Mouse (Mus musculus): ENCODE data around the gene Olfr1094. TPM values are rescaled to one million over a fixed set of nuclear protein-coding genes. Genes with fewer than 3 reads are reported as not detected.

The Olfr1094 gene
- not detected in 2 replicates for polyA plus RNA-seq (2016; fragmentation: Nextera tagmentation; extraction: Ambion mirVana)

DNA sequence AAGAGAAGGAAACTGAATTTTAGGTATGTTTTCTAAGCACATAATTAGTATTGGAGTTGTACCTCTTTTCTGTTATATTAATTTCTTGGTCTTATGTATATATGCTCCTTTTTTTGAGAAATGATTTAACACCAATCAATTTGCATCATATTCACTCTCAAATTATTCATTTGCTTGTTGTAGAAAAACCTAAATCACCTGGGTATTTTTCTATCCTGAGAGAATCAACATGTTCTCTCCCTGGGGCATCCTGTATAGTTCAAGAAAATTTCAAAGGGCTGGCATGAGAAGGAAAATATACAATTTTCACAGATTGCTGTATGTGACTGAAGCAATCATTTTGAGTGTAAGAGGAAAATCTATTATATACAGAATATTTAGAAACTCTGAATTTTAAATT is at the start of gene Olfr1094:
Gene Olfr1094, plus strand, starts transcription at position 301 of the 400 bp plus-strand sequence.
- no peaks in the 10 kb centered on the region for H3K9me3 ChIP-seq
- no peaks in the 10 kb centered on the region for H3K36me3 ChIP-seq (replicated peaks)
- H3K4me3 ChIP-seq: no peak within 1 kb of the TSS
- no peaks in the 10 kb centered on the region for H3K4me1 ChIP-seq
- DNase-seq (ENCODE audit: extremely low spot score, low spot score): no peak
- no peak within 1 kb of the TSS for H3K27ac ChIP-seq
- H3K27me3 ChIP-seq (ENCODE audit: poor library complexity, severe bottlenecking): no peaks in the 10 kb centered on the region

DNA sequence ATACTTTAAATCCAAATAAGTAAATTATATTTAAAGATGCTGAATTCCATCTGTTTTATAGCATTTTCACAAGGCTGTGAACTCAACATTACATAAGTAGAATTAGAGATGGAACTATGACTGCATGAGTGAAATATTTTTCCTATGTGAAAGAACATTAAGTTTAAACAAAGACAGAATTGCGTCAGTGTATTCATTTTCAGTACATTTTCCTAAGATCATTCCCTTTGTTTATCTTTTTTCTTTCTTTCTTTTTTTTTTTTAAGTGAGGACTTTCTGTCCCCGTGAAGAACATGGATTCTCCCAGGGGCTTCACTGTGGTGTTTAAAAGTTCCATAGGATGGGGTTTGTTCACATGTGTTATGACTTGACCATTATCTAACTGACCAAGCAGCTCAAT is 42.3 kb upstream of the Olfr1094 start, which contains the start of gene Olfr1093:
Gene Olfr1093, plus strand, starts transcription at position 301 of the 400 bp plus-strand sequence.
- DNase-seq (ENCODE audit: extremely low spot score, low spot score): no peak
- no peak within 1 kb of the TSS for H3K27ac ChIP-seq
- H3K4me3 ChIP-seq: no peak within 1 kb of the TSS
- no peaks in the 10 kb centered on the region for H3K9me3 ChIP-seq
- 87% methylated on average over 2 of the region's 2 CpGs for whole genome bisulfite sequencing
- no peaks in the 10 kb centered on the region for H3K4me1 ChIP-seq
- H3K27me3 ChIP-seq (ENCODE audit: poor library complexity, severe bottlenecking): no peaks in the 10 kb centered on the region
- no peaks in the 10 kb centered on the region for H3K36me3 ChIP-seq (replicated peaks)

DNA sequence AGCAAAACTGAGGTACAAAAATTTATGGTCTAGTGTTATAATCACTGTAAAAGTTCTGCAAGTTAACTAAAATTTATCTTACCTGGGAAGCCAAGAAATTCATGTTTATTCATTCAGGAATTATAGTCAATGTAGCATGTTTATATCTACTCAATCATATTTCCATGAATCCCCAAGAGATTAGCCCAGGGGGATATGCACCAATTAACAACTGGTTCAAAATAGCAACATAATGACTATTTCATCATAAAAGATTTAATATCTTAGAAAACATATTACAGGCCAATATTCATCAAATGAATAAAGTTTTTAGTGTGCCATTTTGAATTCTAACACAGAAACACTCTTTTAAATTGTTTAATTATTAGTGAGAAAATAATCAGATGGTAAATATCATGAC is 14.5 kb upstream of the Olfr1094 start, which contains the start of gene Olfr141:
Gene Olfr141, minus strand, starts transcription at position 101 of the 400 bp plus-strand sequence.
- Histone ChIP-seq H3K36me3 (replicated peaks) (no peaks in the 10 kb centered on the region), H3K27me3 (ENCODE audit: poor library complexity, severe bottlenecking) (no peaks in the 10 kb centered on the region), H3K4me3 (no peak within 1 kb of the TSS), H3K9me3 (no peaks in the 10 kb centered on the region), H3K27ac (no peak within 1 kb of the TSS), H3K4me1 (no peaks in the 10 kb centered on the region)
- DNase-seq (ENCODE audit: extremely low spot score, low spot score): no peak

DNA sequence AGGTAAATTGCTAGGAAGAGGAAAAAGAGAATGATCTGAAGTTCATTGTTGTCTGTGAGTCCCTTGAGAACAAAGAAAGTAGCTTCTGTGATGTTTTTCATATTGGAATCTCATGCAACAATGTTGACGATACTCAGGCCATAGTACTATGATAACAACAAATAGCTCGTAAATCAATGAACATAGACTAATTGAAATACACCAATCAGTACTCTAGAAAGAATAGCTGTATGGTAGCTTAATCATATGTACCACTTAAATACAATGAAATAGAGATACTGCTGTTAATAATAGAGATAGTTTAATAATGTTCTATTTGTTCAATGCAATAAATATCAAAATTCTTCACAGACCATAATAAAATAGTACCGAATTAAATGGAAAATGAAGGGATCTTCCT is 27.1 kb downstream of the Olfr1094 start, which contains the start of gene Olfr1095:
Gene Olfr1095, minus strand, starts transcription at position 101 of the 400 bp plus-strand sequence.
- Histone ChIP-seq H3K27me3 (ENCODE audit: poor library complexity, severe bottlenecking) (no peaks in the 10 kb centered on the region), H3K36me3 (replicated peaks) (no peaks in the 10 kb centered on the region), H3K9me3 (no peaks in the 10 kb centered on the region), H3K4me3 (no peak within 1 kb of the TSS), H3K4me1 (no peaks in the 10 kb centered on the region), H3K27ac (no peak within 1 kb of the TSS)
- no peak for DNase-seq (ENCODE audit: extremely low spot score, low spot score)
- 87% methylated on average over 3 of the region's 3 CpGs for WGBS

DNA sequence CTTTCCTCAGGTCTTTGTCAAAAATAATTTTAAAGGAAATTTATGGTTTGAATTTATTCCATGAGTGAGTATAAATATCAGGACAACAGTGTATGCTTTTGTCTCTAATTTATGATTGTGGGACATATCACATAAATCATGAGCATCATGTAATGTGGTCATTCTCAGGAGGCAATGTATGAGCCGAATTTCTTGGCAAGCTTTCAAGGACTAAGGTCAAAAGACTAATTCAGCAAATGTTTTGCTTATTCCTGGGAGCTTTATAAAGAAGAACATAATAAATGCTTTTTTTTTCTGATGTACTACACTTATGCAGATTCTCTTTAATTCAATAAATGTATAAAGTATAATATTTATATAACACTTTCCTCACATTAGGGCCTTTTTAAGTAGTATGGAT is 50.2 kb downstream of the Olfr1094 start, which contains the start of gene Gm13723:
Gene Gm13723, minus strand, starts transcription at position 101 of the 400 bp plus-strand sequence.
- Histone ChIP-seq H3K4me3 (no peak within 1 kb of the TSS), H3K36me3 (replicated peaks) (no peaks in the 10 kb centered on the region), H3K4me1 (no peaks in the 10 kb centered on the region), H3K27me3 (ENCODE audit: poor library complexity, severe bottlenecking) (no peaks in the 10 kb centered on the region), H3K27ac (no peak within 1 kb of the TSS), H3K9me3 (no peaks in the 10 kb centered on the region)
- DNase-seq (ENCODE audit: extremely low spot score, low spot score): no peak
- WGBS: 82% methylated on average over 1 of the region's 1 CpGs

Other genes with a start within 250 kb of the Olfr1094 start
- not detected in 2 replicates for gene Olfr1082, start 225.7 kb upstream of the Olfr1094 start, polyA plus RNA-seq (2016; fragmentation: Nextera tagmentation; extraction: Ambion mirVana)
- not detected in 2 replicates for gene Olfr1084, start 184.9 kb upstream of the Olfr1094 start, polyA plus RNA-seq (2016; fragmentation: Nextera tagmentation; extraction: Ambion mirVana)
- gene Olfr1085, start 162.6 kb upstream of the Olfr1094 start, polyA plus RNA-seq (2016; fragmentation: Nextera tagmentation; extraction: Ambion mirVana): not detected in 2 replicates
- gene Olfr1086, start 144.6 kb upstream of the Olfr1094 start, polyA plus RNA-seq (2016; fragmentation: Nextera tagmentation; extraction: Ambion mirVana): not detected in 2 replicates
- not detected in 2 replicates for gene Olfr1087, start 126.3 kb upstream of the Olfr1094 start, polyA plus RNA-seq (2016; fragmentation: Nextera tagmentation; extraction: Ambion mirVana)
- gene Olfr1089, start 91.0 kb upstream of the Olfr1094 start, polyA plus RNA-seq (2016; fragmentation: Nextera tagmentation; extraction: Ambion mirVana): not detected in 2 replicates
- gene Olfr1090, start 65.7 kb upstream of the Olfr1094 start, polyA plus RNA-seq (2016; fragmentation: Nextera tagmentation; extraction: Ambion mirVana): not detected in 2 replicates
- not detected in 2 replicates for gene Olfr1093, start 42.2 kb upstream of the Olfr1094 start, polyA plus RNA-seq (2016; fragmentation: Nextera tagmentation; extraction: Ambion mirVana)
- gene Olfr141, start 14.6 kb upstream of the Olfr1094 start, polyA plus RNA-seq (2016; fragmentation: Nextera tagmentation; extraction: Ambion mirVana): not detected in 2 replicates
- gene Olfr1095, start 27.0 kb downstream of the Olfr1094 start, polyA plus RNA-seq (2016; fragmentation: Nextera tagmentation; extraction: Ambion mirVana): not detected in 2 replicates
- gene Gm13723, start 50.1 kb downstream of the Olfr1094 start, polyA plus RNA-seq (2016; fragmentation: Nextera tagmentation; extraction: Ambion mirVana): not detected in 2 replicates
- gene Olfr1097, start 67.6 kb downstream of the Olfr1094 start, polyA plus RNA-seq (2016; fragmentation: Nextera tagmentation; extraction: Ambion mirVana): not detected in 2 replicates
- gene Olfr1098, start 99.9 kb downstream of the Olfr1094 start, polyA plus RNA-seq (2016; fragmentation: Nextera tagmentation; extraction: Ambion mirVana): not detected in 2 replicates
- gene Olfr1099, start 136.0 kb downstream of the Olfr1094 start, polyA plus RNA-seq (2016; fragmentation: Nextera tagmentation; extraction: Ambion mirVana): not detected in 2 replicates
- not detected in 2 replicates for gene Olfr1100, start 155.3 kb downstream of the Olfr1094 start, polyA plus RNA-seq (2016; fragmentation: Nextera tagmentation; extraction: Ambion mirVana)
- not detected in 2 replicates for gene Olfr1101, start 166.6 kb downstream of the Olfr1094 start, polyA plus RNA-seq (2016; fragmentation: Nextera tagmentation; extraction: Ambion mirVana)
- gene Olfr1102, start 173.7 kb downstream of the Olfr1094 start, polyA plus RNA-seq (2016; fragmentation: Nextera tagmentation; extraction: Ambion mirVana): not detected in 2 replicates
- not detected in 2 replicates for gene Olfr1104, start 202.4 kb downstream of the Olfr1094 start, polyA plus RNA-seq (2016; fragmentation: Nextera tagmentation; extraction: Ambion mirVana)
- not detected in 2 replicates for gene Olfr1105, start 211.9 kb downstream of the Olfr1094 start, polyA plus RNA-seq (2016; fragmentation: Nextera tagmentation; extraction: Ambion mirVana)
- gene Olfr1106, start 227.6 kb downstream of the Olfr1094 start, polyA plus RNA-seq (2016; fragmentation: Nextera tagmentation; extraction: Ambion mirVana): not detected in 2 replicates